Mouse (Mus musculus): Measurements from ENCODE around the gene Ctla2b. TPM values are rescaled to one million over a fixed set of nuclear protein-coding genes. Genes with fewer than 3 reads are reported as not detected.
"Not testable (repeated sequence)": the region's sequence is repeated elsewhere in the genome, so short reads cannot be mapped to it uniquely, and the experiment has no call there.

The Ctla2b gene
- 0.35 TPM in 1 of 2 replicates, not detected in the other for polyA plus RNA-seq (2012; rRNA removed)

GRCm38 (mm10) chr13:60897328-60897727, at the start of gene Ctla2b:
Gene Ctla2b (minus strand): TSS chr13:60897447.
- 49% methylated on average over 3 of the region's 3 CpGs for WGBS
- Histone ChIP-seq H3K27me3 (ENCODE audit: control insufficient read depth, insufficient read depth, low read length) (no peaks in the 10 kb centered on the region), H3K4me3 (ENCODE audit: low read depth, low read length) (no peak within 1 kb of the TSS), H3K4me1 (ENCODE audit: control insufficient read depth, insufficient read depth, insufficient read length, low read length) (no peaks in the 10 kb centered on the region), H3K36me3 (ENCODE audit: control insufficient read depth, insufficient read depth, low read length) (no peaks in the 10 kb centered on the region), H3K27ac (ENCODE audit: insufficient read depth, low read depth, low read length) (peak within 1 kb of the TSS; percentile 32)
- TF ChIP-seq POLR2A (IDR thresholded peaks at IDR 0.05; ENCODE audit: low read depth, low read length) (no peak), CTCF (IDR thresholded peaks at IDR 0.05; ENCODE audit: extremely low read depth, insufficient read length, insufficient replicate concordance, low read depth, low read length) (no peak)

- H3K27me3 ChIP-seq (ENCODE audit: control insufficient read depth, insufficient read depth, low read length); H3K36me3 ChIP-seq (ENCODE audit: control insufficient read depth, insufficient read depth, low read length); H3K4me1 ChIP-seq (ENCODE audit: control insufficient read depth, insufficient read depth, insufficient read length, low read length); H3K27ac ChIP-seq (ENCODE audit: insufficient read depth, low read depth, low read length); H3K4me3 ChIP-seq (ENCODE audit: low read depth, low read length): not testable (repeated sequence)
- WGBS: 71% methylated on average over 3 of the region's 3 CpGs
Measured at GRCm38 (mm10) chr13:60941884-60942283, 44.6 kb upstream of the Ctla2b start, which contains the start of gene Tpbpa. Gene Tpbpa (minus strand): TSS chr13:60941984.

DNA sequence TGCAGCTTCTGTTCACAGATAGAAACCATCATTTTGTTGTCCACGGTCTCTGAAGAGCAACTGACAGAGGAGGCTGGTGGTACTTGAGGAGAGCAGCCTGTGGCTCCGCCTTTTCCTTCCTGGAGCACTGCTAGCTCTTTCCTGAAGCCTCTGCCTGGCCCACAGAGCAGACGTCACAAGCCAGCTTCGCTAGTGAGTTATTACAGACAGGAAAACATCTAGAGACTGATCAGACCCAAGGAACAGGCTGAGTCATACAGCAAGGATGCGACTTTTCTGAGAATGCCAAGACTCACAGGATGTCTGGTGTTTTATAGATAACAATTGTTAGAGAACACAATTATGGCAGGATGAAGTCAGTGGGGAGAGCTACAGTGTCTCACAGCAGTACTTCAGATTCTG, 39.3 kb upstream of the Ctla2b start, which contains the start of the genes Gm49391 and Ctla2a:
Gene Gm49391 (minus strand): TSS at position 72 of the 402 bp plus-strand sequence.
Gene Ctla2a (minus strand): TSS at position 126 of the 402 bp plus-strand sequence.
- 50% methylated on average over 5 of the region's 5 CpGs for WGBS
- H3K27ac ChIP-seq (ENCODE audit: insufficient read depth, low read depth, low read length): no peak within 1 kb of the TSS

GRCm38 (mm10) chr13:60935490-60935889, 38.2 kb upstream of the Ctla2b start, which contains the start of gene Gm49393:
Gene Gm49393 (minus strand): TSS chr13:60935590.
- not testable (repeated sequence) for H3K27me3 ChIP-seq (ENCODE audit: control insufficient read depth, insufficient read depth, low read length); H3K4me1 ChIP-seq (ENCODE audit: control insufficient read depth, insufficient read depth, insufficient read length, low read length); H3K4me3 ChIP-seq (ENCODE audit: low read depth, low read length); H3K36me3 ChIP-seq (ENCODE audit: control insufficient read depth, insufficient read depth, low read length); H3K27ac ChIP-seq (ENCODE audit: insufficient read depth, low read depth, low read length)
- WGBS: 55% methylated on average over 2 of the region's 2 CpGs

More for the DNA sequence above, 39.3 kb upstream of the Ctla2b start, which contains the start of the genes Gm49391 and Ctla2a:
- H3K27me3 ChIP-seq (ENCODE audit: control insufficient read depth, insufficient read depth, low read length): no peaks in the 10 kb centered on the region
- no peaks in the 10 kb centered on the region for H3K36me3 ChIP-seq (ENCODE audit: control insufficient read depth, insufficient read depth, low read length)
- TF ChIP-seq POLR2A (IDR thresholded peaks at IDR 0.05; ENCODE audit: low read depth, low read length) (no peak), CTCF (IDR thresholded peaks at IDR 0.05; ENCODE audit: extremely low read depth, insufficient read length, insufficient replicate concordance, low read depth, low read length) (no peak)
- H3K4me1 ChIP-seq (ENCODE audit: control insufficient read depth, insufficient read depth, insufficient read length, low read length): no peaks in the 10 kb centered on the region
- H3K4me3 ChIP-seq (ENCODE audit: low read depth, low read length): no peak within 1 kb of the TSS

DNA sequence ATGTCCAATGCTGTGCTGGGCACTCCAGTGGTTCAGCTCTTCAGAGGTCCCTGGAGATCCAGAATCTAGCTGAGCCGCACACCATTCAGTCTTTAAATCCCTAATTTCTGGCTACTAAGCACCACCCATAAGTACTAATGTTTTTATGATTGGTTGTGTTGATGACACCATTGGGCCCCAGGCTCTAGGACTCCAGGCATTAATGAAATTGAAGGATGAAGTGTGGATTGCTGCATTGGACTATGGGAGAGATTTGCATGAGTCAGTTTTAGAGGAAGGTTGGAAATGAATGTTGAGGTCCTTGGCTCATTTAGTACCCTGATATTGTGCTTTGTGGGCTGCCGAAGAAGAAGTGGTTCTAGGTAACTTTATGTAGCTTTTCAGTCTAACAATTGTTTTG, 7.5 kb upstream of the Ctla2b start, which contains the start of gene Tpbpb:
Gene Tpbpb (minus strand): TSS at position 101 of the 400 bp plus-strand sequence.
- H3K4me1 ChIP-seq (ENCODE audit: control insufficient read depth, insufficient read depth, insufficient read length, low read length); H3K27ac ChIP-seq (ENCODE audit: insufficient read depth, low read depth, low read length); H3K27me3 ChIP-seq (ENCODE audit: control insufficient read depth, insufficient read depth, low read length); H3K4me3 ChIP-seq (ENCODE audit: low read depth, low read length); H3K36me3 ChIP-seq (ENCODE audit: control insufficient read depth, insufficient read depth, low read length): not testable (repeated sequence)
- 86% methylated on average over 2 of the region's 2 CpGs for WGBS

DNA sequence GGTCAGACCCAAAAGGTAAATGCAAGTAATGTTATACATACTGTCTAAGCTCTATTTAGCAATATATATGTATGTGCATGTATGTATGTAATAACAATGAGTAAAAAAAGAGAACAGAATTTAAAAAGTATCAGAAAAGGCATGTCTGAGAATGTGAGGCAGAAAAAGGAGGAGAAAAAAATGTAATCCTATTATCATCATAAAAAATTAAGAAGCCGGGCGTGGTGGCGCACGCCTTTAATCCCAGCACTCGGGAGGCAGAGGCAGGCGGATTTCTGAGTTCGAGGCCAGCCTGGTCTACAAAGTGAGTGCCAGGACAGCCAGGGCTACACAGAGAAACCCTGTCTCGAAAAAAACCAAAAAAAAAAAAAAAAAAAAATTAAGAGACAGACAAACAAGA, 453 bp downstream of the Ctla2b start, which contains the start of gene Gm49392:
Gene Gm49392 (minus strand): TSS at position 101 of the 400 bp plus-strand sequence.
- peak within 1 kb of the TSS; percentile 32 for H3K27ac ChIP-seq (ENCODE audit: insufficient read depth, low read depth, low read length)
- H3K4me1 ChIP-seq (ENCODE audit: control insufficient read depth, insufficient read depth, insufficient read length, low read length); H3K27me3 ChIP-seq (ENCODE audit: control insufficient read depth, insufficient read depth, low read length); H3K4me3 ChIP-seq (ENCODE audit: low read depth, low read length); H3K36me3 ChIP-seq (ENCODE audit: control insufficient read depth, insufficient read depth, low read length): not testable (repeated sequence)
- WGBS: 78% methylated on average over 8 of the region's 8 CpGs

DNA sequence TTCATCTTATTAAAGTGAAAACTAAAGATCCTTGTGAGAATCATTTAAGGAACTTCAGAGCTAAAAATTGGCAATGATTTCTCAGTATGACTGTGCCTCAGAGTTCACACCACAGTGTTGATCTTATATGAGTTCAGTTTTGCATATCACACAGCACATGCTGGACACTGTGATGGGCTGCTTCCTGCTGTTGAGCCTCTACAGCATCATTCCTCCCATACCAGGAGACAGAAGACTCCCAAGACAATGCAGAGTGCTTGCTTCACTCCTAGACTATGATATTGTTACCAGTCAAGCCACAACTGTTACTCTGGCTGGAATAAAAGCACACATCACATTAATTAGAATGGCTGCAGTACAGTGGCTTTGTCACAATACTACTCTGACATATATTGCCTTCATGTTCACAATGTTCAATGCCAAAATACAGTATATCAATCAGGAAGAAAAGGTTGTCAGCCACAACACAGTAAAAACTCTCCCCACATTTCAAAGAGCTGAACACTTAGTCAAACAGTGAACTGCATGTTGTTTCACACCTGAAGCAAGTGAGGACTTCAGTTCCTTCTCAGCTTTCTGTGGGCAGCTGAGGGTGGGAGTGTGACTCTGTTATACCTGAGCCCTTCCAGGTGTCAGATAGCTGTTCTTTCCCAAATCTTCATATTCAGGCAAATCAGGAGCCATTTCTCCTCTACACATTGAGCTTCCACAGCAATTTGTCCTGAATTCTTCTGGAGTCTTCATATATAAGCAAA, 1.7 kb downstream of the Ctla2b start:
- H3K4me3 ChIP-seq (ENCODE audit: low read depth, low read length): no peak overlapping the region
- H3K4me1 ChIP-seq (ENCODE audit: control insufficient read depth, insufficient read depth, insufficient read length, low read length): no peaks in the 10 kb centered on the region
- no peak overlapping the region for H3K27ac ChIP-seq (ENCODE audit: insufficient read depth, low read depth, low read length)
- no peaks in the 10 kb centered on the region for H3K27me3 ChIP-seq (ENCODE audit: control insufficient read depth, insufficient read depth, low read length)
- no peaks in the 10 kb centered on the region for H3K36me3 ChIP-seq (ENCODE audit: control insufficient read depth, insufficient read depth, low read length)
- no peak for TF ChIP-seq CTCF (IDR thresholded peaks at IDR 0.05; ENCODE audit: extremely low read depth, insufficient read length, insufficient replicate concordance, low read depth, low read length)

GRCm38 (mm10) chr13:60892301-60892700, 4.9 kb downstream of the Ctla2b start:
- no peak for TF ChIP-seq CTCF (IDR thresholded peaks at IDR 0.05; ENCODE audit: extremely low read depth, insufficient read length, insufficient replicate concordance, low read depth, low read length)
- no peak for TF ChIP-seq POLR2A (IDR thresholded peaks at IDR 0.05; ENCODE audit: low read depth, low read length)

More at GRCm38 (mm10) chr13:60892301-60892700, 4.9 kb downstream of the Ctla2b start:
- Histone ChIP-seq H3K27me3 (ENCODE audit: control insufficient read depth, insufficient read depth, low read length) (no peaks in the 10 kb centered on the region), H3K4me1 (ENCODE audit: control insufficient read depth, insufficient read depth, insufficient read length, low read length) (no peaks in the 10 kb centered on the region), H3K4me3 (ENCODE audit: low read depth, low read length) (no peak overlapping the region), H3K27ac (ENCODE audit: insufficient read depth, low read depth, low read length) (no peak overlapping the region), H3K36me3 (ENCODE audit: control insufficient read depth, insufficient read depth, low read length) (no peaks in the 10 kb centered on the region)
- 81% methylated on average over 1 of the region's 1 CpGs for WGBS
